Mouse (Mus musculus) CH12.LX (cell line): ENCODE measurements around the gene Hdac9. TPM values are rescaled to one million over a fixed set of nuclear protein-coding genes. Genes with fewer than 3 reads are reported as not detected.

ENCODE experiments used
- DNase-seq: peaks from one replicate; pipeline ENCODE4 v3.0.0-alpha.2; 2013; ENCODE audit errors: extremely low read depth
- H3K27ac ChIP-seq: 2 replicates; pipeline ENCODE4 v1.5.1; 2012; ENCODE audit warnings: low read depth, mild to moderate bottlenecking, control low read depth, moderate library complexity; ENCODE audit not compliant: insufficient read depth
- H3K27me3 ChIP-seq: replicated peaks from 2 replicates; pipeline ENCODE3; 2012; ENCODE audit warnings: inconsistent platforms
- H3K36me3 ChIP-seq, 2 experiments: replicated peaks in 1 of 2; 2 replicates each; pipeline versions ENCODE3 to v1.6.1; 2012; ENCODE audit warnings: inconsistent platforms in 1 of 2, low read length in 1 of 2, mild to moderate bottlenecking in 1 of 2, mixed read lengths in 1 of 2, moderate library complexity in 1 of 2; ENCODE audit not compliant: control insufficient read depth in 1 of 2, insufficient read depth in 1 of 2
- H3K4me1 ChIP-seq, 2 experiments: 2 replicates each; pipeline ENCODE4 v1.6.1; 2012; ENCODE audit warnings: inconsistent platforms in 1 of 2, moderate library complexity in 1 of 2; ENCODE audit not compliant: insufficient read depth in 2 of 2, control insufficient read depth in 1 of 2
- H3K4me2 ChIP-seq: 2 replicates; pipeline ENCODE4 v1.6.1; 2012; ENCODE audit warnings: low read depth, mild to moderate bottlenecking, control low read depth; ENCODE audit not compliant: poor library complexity, insufficient read depth, severe bottlenecking
- H3K4me3 ChIP-seq, 3 experiments: fragments of 150-350 bp in 1 of 3; sonication (generic) in 1 of 3; replicated peaks in 1 of 3; 2 replicates each; pipeline versions ENCODE3 to v1.5.1; 2011 to 2012; ENCODE audit warnings: low read depth in 2 of 3, low read length in 2 of 3, mild to moderate bottlenecking in 2 of 3, moderate library complexity in 2 of 3, control low read depth in 1 of 3, improper control_type of control experiment in 1 of 3, inconsistent platforms in 1 of 3, mixed read lengths in 1 of 3; ENCODE audit not compliant: poor library complexity in 1 of 3
- H3K79me2 ChIP-seq: replicated peaks from 2 replicates; pipeline ENCODE4 v1.6.1; 2012; ENCODE audit warnings: mild to moderate bottlenecking, moderate library complexity; ENCODE audit not compliant: control insufficient read depth, poor library complexity, insufficient read depth, severe bottlenecking; ENCODE audit errors: extremely low read depth
- H3K9ac ChIP-seq: 2 replicates; pipeline ENCODE4 v1.6.1; 2012; ENCODE audit warnings: low read depth, mild to moderate bottlenecking, control low read depth, moderate library complexity; ENCODE audit not compliant: insufficient read depth
- H3K9me3 ChIP-seq: replicated peaks from 2 replicates; pipeline ENCODE3; 2012; ENCODE audit warnings: low read length, inconsistent platforms, mixed read lengths
- CHD1 ChIP-seq: IDR thresholded peaks from 2 replicates; pipeline ENCODE4 v1.6.1; 2012; ENCODE audit warnings: low read depth, low read length, improper control_type of control experiment, inconsistent platforms
- CTCF ChIP-seq, 2 experiments: IDR thresholded peaks in 1 of 2; conservative IDR thresholded peaks in 1 of 2; 2 replicates each; pipeline ENCODE4 v1.5.1; 2011 to 2012; ENCODE audit warnings: low read depth in 2 of 2, low read length in 2 of 2, improper control_type of control experiment in 1 of 2, inconsistent platforms in 1 of 2, mild to moderate bottlenecking in 1 of 2, moderate library complexity in 1 of 2
- EP300 ChIP-seq: IDR thresholded peaks from 2 replicates; pipeline ENCODE4 v1.6.1; 2011; ENCODE audit warnings: low read length, improper control_type of control experiment
- ETS1 ChIP-seq: conservative IDR thresholded peaks from 2 replicates; pipeline ENCODE4 v1.6.1; 2012; ENCODE audit warnings: low read depth, mild to moderate bottlenecking, inconsistent platforms, low read length, improper control_type of control experiment, moderate library complexity
- GABPA ChIP-seq: IDR thresholded peaks from 2 replicates; pipeline ENCODE4 v1.6.1; 2012; ENCODE audit warnings: low read depth, low read length, improper control_type of control experiment, inconsistent platforms; ENCODE audit not compliant: insufficient replicate concordance
- JUN ChIP-seq: IDR thresholded peaks from 2 replicates; pipeline ENCODE4 v1.6.1; 2011; ENCODE audit warnings: low read depth, mild to moderate bottlenecking, low read length, improper control_type of control experiment, moderate library complexity; ENCODE audit not compliant: insufficient read depth
- JUND ChIP-seq: conservative IDR thresholded peaks from 2 replicates; pipeline ENCODE4 v1.6.1; 2011; ENCODE audit warnings: low read depth, low read length, improper control_type of control experiment
- MAX ChIP-seq: IDR thresholded peaks from 2 replicates; pipeline ENCODE4 v1.6.1; 2011; ENCODE audit warnings: low read length, improper control_type of control experiment
- MXI1 ChIP-seq: IDR thresholded peaks from 2 replicates; pipeline ENCODE4 v1.6.1; 2011; ENCODE audit warnings: mild to moderate bottlenecking, low read depth, low read length, improper control_type of control experiment
- MYC ChIP-seq: IDR thresholded peaks from 2 replicates; pipeline ENCODE4 v1.6.1; 2011; ENCODE audit warnings: low read depth, mild to moderate bottlenecking, improper control_type of control experiment, low read length
- POLR2A ChIP-seq: IDR thresholded peaks from 2 replicates; pipeline ENCODE4 v1.6.1; 2011; ENCODE audit warnings: low read depth, mild to moderate bottlenecking, improper control_type of control experiment, low read length
- SIN3A ChIP-seq: IDR thresholded peaks from 2 replicates; pipeline ENCODE4 v1.6.1; 2012; ENCODE audit warnings: low read length, improper control_type of control experiment, inconsistent platforms
- SMC3 ChIP-seq: IDR thresholded peaks from 2 replicates; pipeline ENCODE4 v1.6.1; 2011; ENCODE audit warnings: low read depth, low read length, improper control_type of control experiment
- TBP ChIP-seq: conservative IDR thresholded peaks from 2 replicates; pipeline ENCODE4 v1.6.1; 2011; ENCODE audit warnings: low read depth, low read length, improper control_type of control experiment
- UBTF ChIP-seq: IDR thresholded peaks from 2 replicates; pipeline ENCODE4 v1.6.1; 2012; ENCODE audit warnings: low read depth, mild to moderate bottlenecking, inconsistent platforms, low read length, improper control_type of control experiment, moderate library complexity
- USF1 ChIP-seq: IDR thresholded peaks from 2 replicates; pipeline ENCODE4 v1.6.1; 2014; ENCODE audit warnings: low read depth, mild to moderate bottlenecking, inconsistent platforms, low read length, improper control_type of control experiment
- USF2 ChIP-seq: conservative IDR thresholded peaks from 2 replicates; pipeline ENCODE4 v1.6.1; 2011; ENCODE audit warnings: low read depth, low read length, improper control_type of control experiment
- ZKSCAN1 ChIP-seq: IDR thresholded peaks from 2 replicates; pipeline ENCODE4 v1.6.1; 2012; ENCODE audit warnings: low read depth, inconsistent platforms, low read length, improper control_type of control experiment, borderline replicate concordance
- dilution Hi-C: fragments of 300-500 bp; cut with MboI; formaldehyde crosslinking; loops from 2 replicates; pipeline ENCODE4 v1.14.3; 2020; ENCODE audit warnings: low sequenced_read_pairs; ENCODE audit not compliant: extremely low pct_unique_long_range_greater_than_20kb, extremely low pct_ligation_motif_present
- in situ Hi-C: fragments of 300-500 bp; cut with MboI; formaldehyde crosslinking; loops from 3 replicates; pipeline ENCODE4 v1.14.3; 2019; ENCODE audit warnings: low sequenced_read_pairs, low pct_ligation_motif_present, low pct_unique_long_range_greater_than_20kb, mixed read lengths
- polyA plus RNA-seq: library from polyadenylated mRNA; unstranded; fragments of >175 nt; gene quantifications from 2 replicates; pipeline ENCODE4 v1.2.1, GENCODE M21; 2012; ENCODE audit warnings: low read depth; ENCODE audit not compliant: insufficient read length
- total RNA-seq, 2 experiments: library from RNA; depleted of rRNA; stranded (reverse); fragments of 300-350 nt in 1 of 2; fragments of >200 nt in 1 of 2; gene quantifications; 2 replicates each; pipeline ENCODE4 v1.2.3; 2012 to 2014

The Hdac9 gene
- total and polyA plus RNA-seq, 3 experiments, result 0.04 to 0.38 (median 0.17) TPM

GRCm38 (mm10) chr12:34696736-34697135, 220.2 kb downstream of the Hdac9 start:
- H3K4me2 ChIP-seq, result no peak overlapping the region
- H3K27me3 ChIP-seq, result no peaks in the 10 kb centered on the region
- H3K27ac ChIP-seq, result no peak overlapping the region
- no peak for DNase-seq
- no peaks in the 10 kb centered on the region for H3K79me2 ChIP-seq
- no peak overlapping the region for H3K4me3 ChIP-seq
- H3K4me1 ChIP-seq, result no peaks in the 10 kb centered on the region
- H3K9ac ChIP-seq, result no peak overlapping the region
- in situ Hi-C loops, result no loop called here
- H3K9me3 ChIP-seq, result no peaks in the 10 kb centered on the region
- H3K36me3 ChIP-seq, result no peaks in the 10 kb centered on the region
- dilution Hi-C loops, result no loop called here
- TF ChIP-seq EP300 (no peak), ETS1 (no peak), MXI1 (no peak), ZKSCAN1 (no peak), MYC (no peak), JUN (no peak), UBTF (no peak), CTCF (conservative IDR thresholded peaks at IDR 0.05 in 1 of 2, IDR thresholded peaks at IDR 0.05 in 1 of 2; ENCODE audit: low read depth in 2 of 2, low read length in 2 of 2) (no peak), SMC3 (no peak), JUND (no peak)

GRCm38 (mm10) chr12:34688941-34689340, 228.0 kb downstream of the Hdac9 start:
- dilution Hi-C loops (no loop called here), in situ Hi-C loops (no loop called here)
- Histone ChIP-seq H3K9me3 (no peaks in the 10 kb centered on the region), H3K79me2 (no peaks in the 10 kb centered on the region), H3K4me3 (no peak overlapping the region), H3K36me3 (no peaks in the 10 kb centered on the region), H3K9ac (no peak overlapping the region), H3K4me2 (no peak overlapping the region), H3K4me1 (peaks cover 0 to 7% of the 10 kb centered on the region in 2 experiments; a peak in 1 of 4 replicates), H3K27ac (no peak overlapping the region), H3K27me3 (no peaks in the 10 kb centered on the region)
- no peak for DNase-seq
- no peak for TF ChIP-seq GABPA
- no peak for TF ChIP-seq USF2
- TF ChIP-seq SIN3A, result no peak
- TF ChIP-seq CHD1, result no peak
- TF ChIP-seq POLR2A, result no peak
- no peak for TF ChIP-seq TBP
- TF ChIP-seq USF1, result no peak
- no peak for TF ChIP-seq ETS1
- TF ChIP-seq ZKSCAN1, result no peak

- dilution Hi-C loops, result no loop called here
- in situ Hi-C loops, result no loop called here
- Histone ChIP-seq H3K27ac (no peak overlapping the region), H3K4me3 (no peak overlapping the region), H3K27me3 (no peaks in the 10 kb centered on the region), H3K4me1 (peaks cover 0 to 13% of the 10 kb centered on the region in 2 experiments; a peak in 2 of 4 replicates), H3K9ac (no peak overlapping the region), H3K79me2 (no peaks in the 10 kb centered on the region), H3K4me2 (no peak overlapping the region), H3K36me3 (no peaks in the 10 kb centered on the region), H3K9me3 (no peaks in the 10 kb centered on the region)
- TF ChIP-seq MAX, result no peak
- no peak for DNase-seq
These were observed 233.5 kb downstream of the Hdac9 start for GRCm38 (mm10) chr12:34683375-34683774.
